Mouse (Mus musculus) midbrain, postnatal 0 days (tissue): ENCODE results near the gene Stard13. TPM values are rescaled to one million over a fixed set of nuclear protein-coding genes. Genes with fewer than 3 reads are reported as not detected.

ENCODE experiments used
- ATAC-seq: fragments of 200-750 bp; cut with Nextera tagmentation; 2 replicates; pipeline ENCODE4 v1.8.0; 2017; ENCODE audit warnings: moderate number of reproducible peaks, mild to moderate bottlenecking, moderate TSS enrichment, moderate library complexity; ENCODE audit not compliant: low FRiP score
- DNase-seq: peaks from one replicate; pipeline ENCODE4 v3.0.0-alpha.2; 2015; ENCODE audit warnings: low spot score
- H3K27ac ChIP-seq: fragments of 300-500 bp; sonication (generic); 2 replicates; pipeline ENCODE4 v1.5.1; 2014; ENCODE audit warnings: low read depth, mild to moderate bottlenecking, low read length, mixed read lengths
- H3K27me3 ChIP-seq: fragments of 300-500 bp; sonication (generic); 2 replicates; pipeline ENCODE4 v1.6.1; 2014; ENCODE audit warnings: low read length, control low read depth, mixed read lengths; ENCODE audit not compliant: insufficient read depth
- H3K36me3 ChIP-seq: fragments of 300-500 bp; sonication (generic); 2 replicates; pipeline ENCODE4 v1.6.1; 2014; ENCODE audit warnings: low read length, control low read depth, mixed read lengths; ENCODE audit not compliant: insufficient read depth
- H3K4me1 ChIP-seq: fragments of 300-500 bp; sonication (generic); 2 replicates; pipeline ENCODE4 v1.6.1; 2014; ENCODE audit warnings: mild to moderate bottlenecking, control low read depth, antibody characterized with exemption, low read length, mixed read lengths; ENCODE audit not compliant: insufficient read depth
- H3K4me2 ChIP-seq: fragments of 300-500 bp; sonication (generic); 2 replicates; pipeline ENCODE4 v1.6.1; 2014; ENCODE audit warnings: low read depth, mild to moderate bottlenecking, low read length, mixed read lengths; ENCODE audit not compliant: poor library complexity, severe bottlenecking
- H3K4me3 ChIP-seq: fragments of 300-500 bp; sonication (generic); 2 replicates; pipeline ENCODE4 v1.5.1; 2014; ENCODE audit warnings: low read depth, mild to moderate bottlenecking, low read length, moderate library complexity
- H3K9ac ChIP-seq: fragments of 300-500 bp; sonication (generic); replicated peaks from 2 replicates; pipeline ENCODE4 v1.6.1; 2014; ENCODE audit warnings: mild to moderate bottlenecking, low read length, moderate library complexity, mixed read lengths; ENCODE audit not compliant: poor library complexity, severe bottlenecking
- H3K9me3 ChIP-seq: fragments of 300-500 bp; sonication (generic); 2 replicates; pipeline ENCODE4 v1.6.1; 2016; ENCODE audit warnings: low read length, control low read depth
- CTCF ChIP-seq: IDR thresholded peaks from 2 replicates; pipeline ENCODE4 v1.5.1; 2016; ENCODE audit warnings: antibody characterized with exemption, mild to moderate bottlenecking
- WGBS: fragments of 180-500 bp; shearing (Covaris S2); extraction: QIAGEN DNeasy Blood & Tissue Kit; methylation state at CpG from one replicate; pipeline ENCODE4 v1.1.7; 2014; 5-methylcytosine and 5-hydroxymethylcytosine counted together
- polyA plus RNA-seq: library from polyadenylated mRNA; unstranded; fragments of >200 nt; fragmentation: Nextera tagmentation; extraction: Ambion mirVana; gene quantifications from 2 replicates; pipeline ENCODE4 v1.2.1, GENCODE M21; 2015
- total RNA-seq: library from RNA; depleted of rRNA; stranded (reverse); fragments of >200 nt; gene quantifications from 2 replicates; pipeline ENCODE4 v1.2.3, GENCODE M21; 2014; rRNA removed

The Stard13 gene
- total and polyA plus RNA-seq, 2 experiments from 2014 or later, result 2.1 to 27.2 TPM

- H3K9me3 ChIP-seq, result no peaks in the 10 kb centered on the region
- H3K27ac ChIP-seq, result no peak overlapping the region
- WGBS, result 82% methylated on average over 1 of the region's 1 CpGs
- TF ChIP-seq CTCF, result no peak
- no peak overlapping the region for H3K4me2 ChIP-seq
- no peak overlapping the region for H3K9ac ChIP-seq
- DNase-seq (no peak), ATAC-seq (no peak)
- no peaks in the 10 kb centered on the region for H3K27me3 ChIP-seq
- no peaks in the 10 kb centered on the region for H3K36me3 ChIP-seq
- H3K4me1 ChIP-seq, result no peaks in the 10 kb centered on the region
- no peak overlapping the region for H3K4me3 ChIP-seq
Measured at GRCm38 (mm10) chr5:151004216-151004755, 229.3 kb downstream of the Stard13 start.

- H3K4me3 ChIP-seq, result no peak overlapping the region
- ATAC-seq, result no peak
- no peak for TF ChIP-seq CTCF
- H3K36me3 ChIP-seq, result no peaks in the 10 kb centered on the region
- no peaks in the 10 kb centered on the region for H3K4me1 ChIP-seq
- H3K27ac ChIP-seq, result no peak overlapping the region
- no peak for DNase-seq
- H3K9ac ChIP-seq, result no peak overlapping the region
- WGBS, result 98% methylated on average over 4 of the region's 4 CpGs
- no peak overlapping the region for H3K4me2 ChIP-seq
- no peaks in the 10 kb centered on the region for H3K27me3 ChIP-seq
- no peaks in the 10 kb centered on the region for H3K9me3 ChIP-seq
Measured at GRCm38 (mm10) chr5:151002051-151002450, 231.6 kb downstream of the Stard13 start.

GRCm38 (mm10) chr5:151001111-151001510 is 232.5 kb downstream of the Stard13 start:
- no peak overlapping the region for H3K4me3 ChIP-seq
- no peak overlapping the region for H3K9ac ChIP-seq
- H3K9me3 ChIP-seq, result no peaks in the 10 kb centered on the region
- H3K4me2 ChIP-seq, result no peak overlapping the region
- no peak for DNase-seq
- no peaks in the 10 kb centered on the region for H3K4me1 ChIP-seq
- no peaks in the 10 kb centered on the region for H3K36me3 ChIP-seq
- 94% methylated on average over 7 of the region's 7 CpGs for WGBS
- no peaks in the 10 kb centered on the region for H3K27me3 ChIP-seq
- no peak for TF ChIP-seq CTCF
- H3K27ac ChIP-seq, result no peak overlapping the region
- no peak for ATAC-seq

GRCm38 (mm10) chr5:150996586-150996985 is 237.1 kb downstream of the Stard13 start:
- no peak for TF ChIP-seq CTCF
- DNase-seq (no peak), ATAC-seq (no peak)
- Histone ChIP-seq H3K9me3 (no peaks in the 10 kb centered on the region), H3K9ac (no peak overlapping the region), H3K4me3 (no peak overlapping the region), H3K27ac (no peak overlapping the region), H3K4me2 (no peak overlapping the region), H3K27me3 (no peaks in the 10 kb centered on the region), H3K36me3 (no peaks in the 10 kb centered on the region), H3K4me1 (no peaks in the 10 kb centered on the region)
- 77% methylated on average over 2 of the region's 2 CpGs for WGBS

- Histone ChIP-seq H3K4me2 (no peak overlapping the region), H3K27ac (no peak overlapping the region), H3K9ac (no peak overlapping the region), H3K9me3 (no peaks in the 10 kb centered on the region), H3K27me3 (no peaks in the 10 kb centered on the region), H3K4me3 (no peak overlapping the region), H3K4me1 (no peaks in the 10 kb centered on the region), H3K36me3 (no peaks in the 10 kb centered on the region)
- ATAC-seq (no peak), DNase-seq (no peak)
- WGBS, result 89% methylated on average over 7 of the region's 7 CpGs
- TF ChIP-seq CTCF, result no peak
Measured at GRCm38 (mm10) chr5:150994096-150994495, 239.5 kb downstream of the Stard13 start.

Other genes starting within 250 kb of the Stard13 start
- gene Gm42906, start 194.3 kb upstream of the Stard13 start, total RNA-seq, result not detected in 2 replicates
- not detected in 2 replicates for gene Gm42906, start 194.3 kb upstream of the Stard13 start, polyA plus RNA-seq